Mouse (Mus musculus) kidney, postnatal 25 days (tissue): Measurements from ENCODE around the gene Pon1.

Experiments used
- DNase-seq, 2 experiments: peaks; one replicate each; pipeline ENCODE4 v3.0.0; 2021; ENCODE audit warnings: mixed read lengths in 2 of 2

Pon1 gene

GRCm38 (mm10) chr6:5120229-5120628 lies 73.5 kb downstream of the Pon1 start:
- DNase-seq, result no peak

DNA sequence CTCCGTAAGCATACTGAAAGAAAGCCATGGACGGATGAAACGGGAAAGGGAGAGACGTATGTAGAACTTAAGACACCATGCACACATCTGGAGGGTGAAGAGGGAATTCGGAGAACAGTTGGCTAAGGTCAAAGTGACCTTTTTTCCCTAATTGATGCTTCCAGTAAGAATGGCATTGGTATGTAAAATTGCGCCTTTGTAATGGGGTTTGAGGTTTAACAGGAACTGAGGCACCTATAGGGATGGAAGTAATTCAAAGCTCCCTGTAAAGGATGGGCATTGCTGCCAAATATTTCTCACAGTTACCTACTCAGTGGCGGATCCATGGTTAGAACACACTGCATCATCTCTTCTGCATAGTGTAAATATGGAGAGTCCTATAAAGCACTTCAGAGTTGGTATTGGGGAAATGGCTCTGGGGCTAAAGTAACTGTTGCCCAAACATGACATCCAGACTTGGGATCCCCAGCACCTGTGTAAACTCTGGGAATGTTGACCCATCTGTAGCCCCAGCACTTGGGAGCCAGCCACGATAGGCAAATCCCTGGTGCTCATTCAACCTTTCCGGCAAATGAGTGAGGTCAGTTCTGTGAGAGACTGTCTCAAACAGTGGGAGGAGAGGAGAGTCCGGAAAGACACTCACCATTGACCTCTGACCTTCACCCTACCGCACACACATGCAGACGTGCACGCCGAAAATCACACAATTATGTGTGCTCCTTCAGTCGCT lies 74.4 kb downstream of the Pon1 start:
- no peak for DNase-seq
